Mouse (Mus musculus): Measurements from ENCODE around the gene Phka2.

- TF ChIP-seq CTCF (IDR thresholded peaks at IDR 0.05; ENCODE audit: low read depth, low read length) = no peak
- TF ChIP-seq POLR2A (IDR thresholded peaks at IDR 0.05; ENCODE audit: extremely low read depth, insufficient read depth, low read length) = no peak
Measured at GRCm38 (mm10) chrX:160548875-160549274, 46.9 kb downstream of the Phka2 start.
